Mouse (Mus musculus) gonadal fat pad, adult 2 months (tissue): ENCODE results near the gene Tanc1. TPM values are rescaled to one million over a fixed set of nuclear protein-coding genes. Genes with fewer than 3 reads are reported as not detected.

Experiments used
- DNase-seq: peaks from one replicate; pipeline ENCODE4 v3.0.0-alpha.2; 2012; ENCODE audit warnings: low read depth
- polyA plus RNA-seq: library from polyadenylated mRNA; depleted of rRNA; stranded (reverse); fragments of >200 nt; gene quantifications from 2 replicates; pipeline ENCODE4 v1.2.3, GENCODE M21; 2012

The Tanc1 gene
- polyA plus RNA-seq, 1 experiment, result 21.7 TPM

DNA sequence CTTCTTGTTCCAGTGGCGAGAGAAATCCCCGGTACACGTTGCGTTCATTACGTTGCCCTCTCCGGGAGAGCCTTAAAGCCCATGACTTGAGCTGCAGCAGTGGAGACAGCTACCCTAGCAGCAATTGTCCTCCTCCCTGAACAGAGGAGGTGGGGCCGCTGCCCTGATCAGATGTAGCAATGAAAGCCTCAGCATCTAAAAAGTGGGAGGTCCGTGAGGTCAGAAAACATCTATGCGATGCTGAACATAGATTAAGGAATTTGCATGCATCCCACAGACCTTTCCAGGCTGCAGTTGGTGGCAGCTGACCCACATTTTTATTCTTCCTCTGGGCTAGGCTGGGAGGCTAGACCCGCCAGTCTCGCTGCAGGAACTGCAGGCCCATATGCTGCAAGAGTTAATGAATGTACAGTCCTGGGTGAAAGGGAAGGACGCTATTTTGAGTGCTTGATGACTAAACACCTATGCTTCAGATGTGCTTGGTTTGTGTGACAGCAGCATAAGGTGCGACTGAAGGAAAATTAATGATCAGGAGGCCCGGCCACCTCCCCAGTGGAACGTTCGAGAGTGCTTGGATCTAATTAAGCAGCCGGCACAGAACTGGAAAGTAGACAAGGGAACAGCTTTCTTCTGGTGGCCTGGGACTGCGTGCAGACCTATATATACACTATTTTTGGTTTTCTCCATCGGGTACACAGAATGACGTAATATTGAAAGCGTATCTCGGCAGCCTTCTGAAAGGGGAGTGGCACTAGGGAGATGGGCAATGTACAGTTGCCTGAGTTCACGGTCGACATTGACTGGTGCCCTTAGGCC is 107.0 kb downstream of the Tanc1 start:
- no peak for DNase-seq

DNA sequence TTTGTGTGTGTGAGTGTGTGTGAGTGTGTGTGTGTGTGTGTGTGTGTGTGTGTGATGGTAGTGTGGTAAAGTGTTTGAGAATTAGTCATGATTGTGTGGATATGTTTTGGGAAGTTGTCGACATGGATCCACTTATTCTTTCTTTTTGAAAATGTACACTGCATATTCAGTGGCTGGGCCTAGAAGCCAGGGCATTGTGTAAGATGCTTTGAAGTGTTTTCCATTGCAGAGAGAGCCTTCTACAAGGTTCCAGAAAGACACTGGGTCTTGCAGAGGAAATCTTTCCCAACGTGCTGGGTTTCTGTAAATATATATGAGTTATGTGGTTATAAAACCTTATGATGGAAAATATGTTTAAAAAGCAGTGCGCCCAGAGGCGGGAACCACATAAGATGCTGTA is 108.0 kb downstream of the Tanc1 start:
- DNase-seq, result no peak

DNA sequence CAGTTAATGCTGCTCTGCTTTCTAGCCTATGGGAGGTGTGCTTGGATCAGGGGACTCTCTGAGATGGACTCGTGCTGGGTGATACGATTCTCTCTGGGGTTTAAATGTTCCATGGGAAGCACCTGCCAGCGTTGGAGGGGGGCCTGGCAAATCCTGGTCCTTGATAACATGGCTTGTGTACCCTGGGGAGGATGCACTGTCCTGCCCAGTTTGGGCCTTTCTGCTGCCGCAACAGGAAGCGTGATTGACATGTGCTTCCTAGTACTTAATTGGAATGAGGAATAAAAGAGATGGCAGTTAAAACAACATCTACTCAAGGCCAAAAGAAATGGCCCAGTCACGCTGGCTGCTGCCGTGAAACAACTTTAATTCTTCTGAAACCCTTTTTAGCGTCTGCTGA is 109.3 kb downstream of the Tanc1 start:
- DNase-seq, result no peak

- DNase-seq, result no peak
These were observed 109.9 kb downstream of the Tanc1 start for GRCm38 (mm10) chr2:59721758-59722157.

- DNase-seq, result no peak
These were observed 111.5 kb downstream of the Tanc1 start for GRCm38 (mm10) chr2:59723311-59723710.

GRCm38 (mm10) chr2:59725518-59726185 is 113.8 kb downstream of the Tanc1 start:
- DNase-seq, result no peak

DNA sequence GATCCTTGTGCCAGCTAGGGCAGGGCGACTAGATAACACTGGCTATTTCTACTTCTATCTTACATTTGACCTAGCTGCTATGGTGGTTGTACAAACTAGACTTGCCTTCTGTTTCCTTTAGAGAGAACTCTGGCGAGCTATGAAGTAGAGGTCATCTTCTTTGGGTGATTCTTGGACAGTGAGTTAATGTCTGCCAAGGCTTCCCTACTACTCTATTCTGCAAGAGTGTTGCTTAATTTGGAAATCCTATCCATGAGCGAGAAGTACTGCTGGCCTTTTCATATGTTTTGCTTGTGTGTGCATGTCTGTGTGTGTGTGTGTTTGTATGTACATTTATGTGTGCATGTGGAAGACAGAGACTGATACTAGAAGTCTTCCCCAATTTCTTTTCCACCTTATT is 120.0 kb downstream of the Tanc1 start:
- no peak for DNase-seq

DNA sequence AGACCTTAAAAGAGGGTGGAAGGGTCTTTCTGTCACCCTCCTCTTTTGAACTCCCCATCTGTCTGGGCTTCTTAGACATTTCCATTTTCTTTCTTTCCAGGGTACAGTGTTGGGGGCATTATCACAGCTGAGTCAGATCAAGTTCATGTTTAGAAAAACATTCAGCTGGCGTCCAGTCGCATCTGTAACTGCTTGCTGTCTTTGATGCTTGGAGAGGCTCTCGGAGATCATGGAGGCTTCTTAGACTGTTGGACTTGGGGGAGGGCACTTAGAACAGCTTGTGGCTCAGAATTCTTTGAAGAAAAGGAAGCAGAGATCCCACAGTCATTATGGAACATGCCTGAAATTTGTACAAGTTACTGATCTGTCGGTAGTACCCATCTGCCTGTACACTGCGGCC is 121.6 kb downstream of the Tanc1 start:
- DNase-seq, result no peak

DNA sequence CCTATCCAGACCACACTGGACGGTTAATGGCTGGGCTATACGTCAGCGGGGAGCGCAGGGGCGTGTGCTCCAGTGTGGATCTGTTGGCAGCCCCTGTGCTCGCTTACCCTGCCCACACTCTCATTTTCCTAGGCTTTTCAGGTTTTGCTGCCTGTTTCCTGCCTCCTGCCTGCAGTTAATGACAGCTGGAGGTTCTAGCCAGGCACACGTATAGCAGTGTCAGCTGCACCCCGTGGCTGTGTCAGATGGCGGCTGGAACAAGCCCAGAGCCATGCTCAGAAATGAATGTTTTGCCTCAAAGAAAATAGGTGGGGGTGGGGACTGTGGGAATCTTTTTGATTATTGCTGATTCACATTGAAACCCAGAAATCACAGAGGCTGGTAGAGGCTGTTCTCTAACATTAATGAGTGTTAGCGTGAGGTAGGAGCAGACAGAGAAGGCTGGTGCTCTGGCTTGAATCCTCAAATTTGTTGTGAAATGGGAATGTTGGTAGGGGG is 124.6 kb downstream of the Tanc1 start:
- no peak for DNase-seq

DNA sequence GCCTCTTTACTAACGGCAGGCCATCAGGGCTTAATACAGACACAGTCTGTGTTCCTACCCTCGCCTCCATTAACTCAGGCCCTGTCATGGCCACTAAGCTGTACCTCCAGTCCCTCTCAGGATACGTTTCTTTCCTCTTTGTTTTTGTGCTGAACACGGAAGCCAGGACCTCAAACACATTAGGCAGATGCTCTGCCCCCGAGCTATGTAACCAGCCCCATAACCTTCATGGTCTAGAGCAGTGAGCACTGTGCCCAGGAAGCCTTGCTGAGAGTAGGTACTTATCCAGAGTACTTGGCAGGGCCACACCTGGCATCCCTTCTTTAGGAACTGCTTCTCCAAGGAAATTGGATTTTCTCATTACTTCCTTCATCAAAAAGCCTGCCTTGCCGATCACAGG is 125.5 kb downstream of the Tanc1 start:
- DNase-seq, result no peak

DNA sequence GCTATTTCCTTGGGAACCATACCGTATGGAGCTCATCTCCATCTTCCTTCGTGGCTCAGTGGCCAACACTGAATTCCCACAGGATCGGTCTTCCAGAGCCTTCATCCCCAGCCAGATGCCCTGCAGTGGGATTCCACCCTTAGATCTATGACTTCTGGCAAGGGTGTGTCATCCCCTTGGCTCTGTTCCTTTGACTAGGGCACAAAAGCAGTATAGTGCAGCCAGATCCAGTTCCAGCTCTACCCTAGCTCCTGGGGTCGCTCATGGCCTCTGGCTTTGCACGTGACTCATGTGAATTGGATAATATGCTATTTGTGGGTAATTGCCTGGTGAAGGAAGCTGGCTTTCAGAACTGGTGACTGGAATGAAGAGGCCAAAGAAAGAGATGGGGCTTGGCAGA is 126.5 kb downstream of the Tanc1 start:
- no peak for DNase-seq

GRCm38 (mm10) chr2:59739036-59739435 is 127.2 kb downstream of the Tanc1 start:
- no peak for DNase-seq

DNA sequence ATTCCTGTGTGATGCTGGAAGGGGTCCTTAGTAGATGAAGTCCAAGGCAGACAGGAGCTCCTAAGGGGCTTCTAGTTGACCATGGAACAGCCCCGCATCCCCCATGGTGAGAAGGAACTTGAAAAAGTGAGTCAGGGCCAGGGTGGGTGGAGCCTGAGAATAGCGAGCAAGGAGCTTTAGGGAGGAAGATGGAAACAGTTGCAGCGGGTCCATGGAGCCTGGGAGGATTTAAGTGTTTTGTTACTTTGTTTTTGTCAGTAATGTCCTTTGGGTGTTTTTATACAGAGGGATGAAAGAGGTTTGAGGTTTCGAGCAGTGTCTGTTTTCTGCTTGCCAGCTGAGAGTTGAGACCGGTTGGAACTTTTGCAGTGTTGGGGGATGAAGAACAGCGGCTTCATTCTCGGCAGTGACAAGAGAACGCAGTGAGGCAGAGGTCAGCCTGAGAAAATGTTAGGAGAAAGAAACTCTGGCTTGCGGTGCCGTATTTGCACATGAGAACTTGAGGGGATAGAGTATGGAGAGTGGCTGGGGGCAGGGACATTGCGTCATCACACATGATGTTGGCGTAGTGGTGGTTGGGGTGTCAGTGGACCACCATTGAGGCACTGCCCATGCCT is 130.8 kb downstream of the Tanc1 start:
- DNase-seq, result no peak

DNA sequence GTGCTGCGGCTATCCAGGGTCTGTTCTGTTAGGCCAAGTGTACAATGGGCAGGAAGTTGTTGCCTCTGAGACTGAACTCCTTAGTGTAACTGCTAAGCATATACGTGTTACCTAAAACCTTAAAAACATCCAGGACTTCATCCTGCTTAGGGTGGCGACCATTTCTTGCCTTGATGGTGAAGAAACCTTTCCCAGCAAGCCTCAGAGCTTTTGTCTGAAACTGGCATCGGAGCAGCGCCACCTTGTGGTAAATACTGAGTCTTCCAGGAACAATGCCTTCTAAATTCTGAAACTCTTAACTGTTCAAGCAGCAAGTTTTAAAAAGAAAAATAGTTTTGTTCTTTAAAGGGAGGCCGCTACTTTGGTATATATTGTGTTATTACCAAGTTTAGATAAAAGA is 133.6 kb downstream of the Tanc1 start:
- DNase-seq, result no peak

GRCm38 (mm10) chr2:59746070-59746469 is 134.2 kb downstream of the Tanc1 start:
- DNase-seq, result no peak

DNA sequence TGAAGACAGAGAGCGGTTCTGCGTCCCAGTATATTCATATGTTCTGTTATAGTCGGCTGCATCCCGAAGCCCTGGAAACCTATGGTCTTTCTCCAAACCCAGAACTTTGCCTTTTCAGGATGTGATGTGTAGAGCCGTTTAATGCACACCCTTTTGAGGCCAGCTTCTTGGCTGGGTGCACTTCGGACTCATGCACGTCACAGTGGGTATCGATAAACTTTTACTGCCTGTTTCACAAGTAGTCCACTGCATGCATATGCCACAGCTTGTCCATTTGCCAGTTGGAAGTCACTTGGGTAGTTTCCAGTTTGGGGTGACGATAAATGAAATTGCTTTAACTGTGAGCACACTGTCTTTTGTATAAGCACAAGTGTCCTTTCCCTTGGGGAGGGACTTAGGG is 135.9 kb downstream of the Tanc1 start:
- no peak for DNase-seq

- DNase-seq, result no peak
These were observed 137.5 kb downstream of the Tanc1 start for GRCm38 (mm10) chr2:59749371-59749770.

DNA sequence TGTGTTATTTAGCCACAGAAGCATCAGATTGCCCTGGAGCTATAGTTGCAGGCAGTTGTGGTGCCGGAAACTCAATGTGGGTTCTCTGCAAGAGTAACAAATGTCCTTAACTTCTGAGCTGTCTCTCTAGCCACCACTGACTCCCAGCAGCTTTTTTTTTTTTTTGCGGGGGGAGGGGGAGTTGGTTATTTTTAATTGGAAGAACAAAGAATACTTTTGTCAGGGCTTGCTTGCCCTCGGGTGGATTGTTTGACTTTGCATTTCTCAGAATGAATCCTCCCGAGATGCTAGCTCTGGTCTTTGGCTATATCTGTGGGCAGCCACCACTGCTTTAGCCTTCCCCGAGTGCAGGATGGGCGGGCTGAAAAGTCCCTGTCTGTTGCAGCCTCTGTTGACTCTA is 139.3 kb downstream of the Tanc1 start:
- no peak for DNase-seq

DNA sequence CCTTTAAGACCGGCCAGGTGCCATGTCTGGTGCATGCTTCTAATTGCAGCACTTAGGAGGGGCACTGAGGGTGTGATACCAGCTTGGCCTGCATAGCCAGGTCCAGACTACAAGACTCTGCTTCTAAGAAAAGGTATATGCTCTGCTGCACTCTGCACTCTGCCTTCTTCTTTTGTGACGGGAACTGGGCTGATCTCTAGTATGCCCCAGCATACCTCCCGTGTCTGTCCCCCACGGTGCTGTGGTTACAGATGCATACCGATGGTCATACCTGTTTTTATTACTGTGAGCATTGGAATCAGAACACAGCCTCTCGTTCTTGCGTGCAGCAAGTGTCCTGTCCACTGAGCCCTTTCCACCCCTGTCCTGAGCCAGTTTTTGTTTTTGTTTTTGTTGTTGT is 140.3 kb downstream of the Tanc1 start:
- DNase-seq, result no peak

- DNase-seq, result no peak
These were observed 140.9 kb downstream of the Tanc1 start for GRCm38 (mm10) chr2:59752766-59753165.

- DNase-seq, result no peak
These were observed 144.4 kb downstream of the Tanc1 start for GRCm38 (mm10) chr2:59756137-59756753.

- no peak for DNase-seq
These were observed 145.2 kb downstream of the Tanc1 start for GRCm38 (mm10) chr2:59757015-59757414.
